Mouse (Mus musculus) cerebellum, adult 8-10 months (tissue): ENCODE measurements around the gene Cpn2.

Experiments
- DNase-seq: peaks from one replicate; pipeline ENCODE4 v3.0.0; 2022

The Cpn2 gene

DNA sequence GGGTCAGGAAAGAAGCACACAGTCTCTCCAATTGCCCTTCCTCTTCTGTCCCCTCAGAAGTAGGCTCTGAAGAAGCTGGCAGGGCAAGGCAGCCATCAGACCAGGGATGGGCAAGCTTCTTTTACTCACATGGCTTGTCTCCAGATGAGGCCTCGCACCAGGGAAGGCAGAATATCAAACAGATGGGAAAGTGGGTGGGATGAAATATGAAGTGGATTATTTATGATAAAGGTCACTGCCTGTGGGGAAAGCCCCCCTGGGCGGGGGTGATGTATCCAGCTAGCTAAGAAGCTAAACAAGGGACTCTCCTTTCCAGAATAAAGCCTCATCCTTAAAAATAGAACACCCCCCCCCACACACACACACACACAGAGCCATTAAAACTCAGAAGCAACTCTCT is 31.7 kb downstream of the Cpn2 start:
- DNase-seq: no peak

DNA sequence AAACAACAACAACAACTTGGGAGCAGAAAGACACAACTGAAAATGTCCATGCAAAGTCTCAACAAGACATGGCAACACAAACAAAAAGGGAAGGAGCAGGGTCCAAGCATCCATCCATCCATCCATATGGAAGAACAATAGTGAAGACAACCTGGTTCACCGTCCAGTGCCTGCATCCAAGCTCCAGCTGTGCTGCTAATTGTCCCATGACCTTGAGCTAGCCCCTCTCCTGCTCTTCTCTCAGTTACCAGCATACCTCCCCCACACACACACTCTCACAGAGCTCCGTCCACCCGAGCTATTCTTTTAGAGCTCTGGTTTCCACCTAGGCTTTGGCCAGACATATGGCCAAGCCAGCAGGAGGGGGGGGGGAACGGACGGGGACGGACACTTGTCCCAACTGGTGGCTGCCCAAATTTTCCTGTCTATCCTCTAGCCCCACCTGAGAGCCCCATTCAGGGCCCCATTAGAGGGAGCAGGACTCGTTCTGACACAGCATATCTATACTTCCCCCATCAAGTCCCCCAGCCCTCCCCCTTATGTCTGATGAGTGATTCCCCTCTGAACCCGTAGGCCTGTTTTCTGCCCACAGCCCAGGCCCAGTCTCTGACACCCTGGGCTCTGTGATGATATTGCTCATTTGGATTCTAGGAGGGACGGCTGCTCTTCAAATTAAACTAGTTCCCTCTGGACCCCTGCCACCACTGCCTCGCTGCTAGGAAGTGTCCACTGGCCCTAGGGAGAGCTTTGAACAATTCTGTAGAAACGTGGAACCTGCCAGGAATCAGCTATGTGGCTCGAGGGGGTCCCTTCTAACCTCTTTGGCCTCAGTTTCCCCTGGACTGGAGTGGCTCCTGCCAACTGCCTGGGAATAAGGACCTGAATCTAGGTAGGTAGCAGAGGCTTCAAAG is 32.4 kb downstream of the Cpn2 start:
- DNase-seq: no peak

DNA sequence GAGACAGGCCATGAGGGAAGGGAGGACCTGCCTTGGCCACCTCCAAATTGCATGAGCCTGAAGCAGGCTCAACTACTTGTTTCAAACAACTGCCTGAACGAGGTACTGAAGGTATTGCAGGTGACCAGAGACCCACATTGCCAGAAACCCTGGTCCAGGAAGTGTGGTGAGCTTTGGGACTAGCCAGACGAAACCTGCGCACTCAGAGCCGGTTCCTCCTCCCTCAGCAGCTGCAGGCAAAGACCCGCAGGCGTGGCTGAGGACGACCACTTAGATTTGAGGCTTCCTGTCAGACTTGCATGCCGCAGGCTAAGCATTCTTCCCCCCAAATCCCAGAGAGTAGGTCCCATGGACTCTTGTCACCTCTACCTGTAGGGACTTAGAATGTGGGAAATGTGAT is 33.2 kb downstream of the Cpn2 start:
- no peak for DNase-seq

- DNase-seq: no peak
Observed at GRCm38 (mm10) chr16:30231882-30232604, 35.3 kb downstream of the Cpn2 start.

DNA sequence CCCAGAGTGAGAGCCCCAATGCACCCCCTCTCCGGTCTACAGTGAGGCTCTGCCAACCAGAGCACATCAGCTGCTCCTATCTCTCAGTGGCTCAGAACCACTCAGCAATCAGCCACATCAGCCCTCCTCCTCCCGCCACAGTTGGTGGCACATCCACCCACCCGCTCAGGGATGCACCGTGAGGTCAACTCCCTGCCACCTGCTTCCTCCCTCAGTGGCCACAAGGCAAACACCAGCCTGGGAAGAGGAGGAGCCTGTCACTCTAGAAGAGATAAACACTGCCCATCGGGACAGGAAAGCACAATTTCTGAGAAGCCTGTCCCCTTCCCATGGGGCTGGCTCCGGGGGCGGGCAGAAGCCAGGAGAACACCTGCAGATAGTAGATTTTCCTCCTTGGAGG is 39.9 kb downstream of the Cpn2 start:
- DNase-seq: no peak

DNA sequence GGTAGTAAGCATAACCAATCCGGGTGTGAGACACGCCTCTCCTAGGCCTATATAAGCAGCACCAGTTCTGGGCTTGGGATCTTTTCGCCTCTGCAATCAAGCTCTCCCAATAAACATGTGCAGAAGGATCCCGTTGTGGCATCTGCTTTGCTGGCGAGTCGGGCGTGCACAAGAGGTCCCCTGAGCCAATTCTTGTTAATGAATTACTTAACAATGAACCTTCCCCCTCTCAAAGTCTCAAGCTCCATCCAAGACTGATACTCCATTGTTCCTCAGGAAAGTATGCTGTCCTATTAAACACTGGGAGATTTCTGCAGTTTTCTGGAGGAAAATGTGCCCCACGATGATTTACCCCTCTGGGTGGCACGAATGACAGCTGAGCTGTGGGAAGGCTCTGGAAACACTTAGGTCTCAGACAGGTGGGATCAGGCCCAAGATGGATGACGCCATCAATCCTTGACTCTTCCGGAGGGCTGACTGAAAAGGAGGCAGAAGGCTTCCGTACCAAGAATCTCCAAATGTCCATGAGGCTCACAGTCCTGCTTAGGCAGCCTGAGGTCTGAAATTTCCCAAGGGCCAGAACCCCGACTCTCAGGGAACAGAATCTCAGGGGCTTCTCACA is 46.0 kb downstream of the Cpn2 start:
- DNase-seq: no peak

- DNase-seq: no peak
Observed at GRCm38 (mm10) chr16:30215811-30216210, 51.5 kb downstream of the Cpn2 start.

GRCm38 (mm10) chr16:30213644-30214043 is 53.7 kb downstream of the Cpn2 start:
- no peak for DNase-seq

DNA sequence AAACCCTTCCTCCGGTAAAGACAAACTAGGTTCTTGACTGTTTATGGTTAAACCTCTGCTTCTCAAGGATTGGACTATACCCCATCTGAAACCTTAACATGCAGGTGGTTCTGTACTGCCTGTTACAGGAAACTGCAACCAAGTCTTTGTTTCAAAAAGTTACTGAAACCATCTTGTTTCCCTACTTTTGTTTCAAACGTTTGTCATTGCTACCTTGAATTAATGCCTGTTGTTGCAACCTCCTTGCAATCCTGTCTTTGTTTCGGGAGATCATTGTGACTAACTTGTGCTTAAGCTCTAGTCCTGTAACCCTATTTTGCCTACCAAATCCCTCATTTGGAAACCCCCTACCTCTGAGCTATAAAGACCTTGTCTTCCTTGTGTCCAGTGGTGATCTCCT is 55.3 kb downstream of the Cpn2 start:
- no peak for DNase-seq

- DNase-seq: no peak
Observed at GRCm38 (mm10) chr16:30209264-30209663, 58.0 kb downstream of the Cpn2 start.

- no peak for DNase-seq
Observed at GRCm38 (mm10) chr16:30207991-30208390, 59.3 kb downstream of the Cpn2 start.

DNA sequence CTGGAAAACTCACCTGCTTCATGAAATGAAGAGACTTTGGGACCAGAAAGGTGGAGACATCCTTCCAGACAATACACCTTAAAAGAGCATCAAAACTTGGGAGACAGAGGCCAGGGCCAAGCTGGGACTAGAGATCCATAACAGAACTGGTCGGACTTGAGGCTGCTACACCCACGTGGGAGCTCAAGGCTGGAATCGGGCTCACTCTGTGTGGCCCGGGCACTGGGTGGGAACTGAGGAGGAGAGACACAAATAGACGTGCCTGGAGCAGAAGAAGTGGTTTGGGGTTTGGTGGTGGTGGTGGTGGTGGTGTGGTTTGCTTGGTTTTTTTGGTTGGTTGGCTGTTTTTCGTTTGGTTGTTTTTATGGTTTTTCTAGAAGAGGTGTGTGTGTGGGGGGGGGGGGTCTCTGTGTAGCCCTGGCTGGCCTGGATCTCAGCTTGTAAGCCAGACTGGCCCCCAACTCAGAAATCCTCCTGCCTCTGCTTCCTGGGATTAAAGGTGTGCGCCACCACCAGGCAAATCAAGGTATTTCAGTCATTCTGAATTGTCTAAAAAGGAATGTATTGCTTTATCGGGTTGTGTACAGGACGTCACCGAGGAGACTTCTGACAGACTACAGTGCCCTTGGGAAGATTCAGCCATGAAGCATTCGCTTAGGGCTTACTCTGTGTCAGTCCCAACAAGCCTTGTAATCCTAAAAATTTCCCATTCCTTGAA is 60.0 kb downstream of the Cpn2 start:
- DNase-seq: no peak
